Mouse (Mus musculus): ENCODE measurements at regions not wholly inside any gene's neighbourhood (a gene's known extent, or its start where the extent isn't known, plus 50 kb on each side); places are given as distances from the start of the nearest gene placed in this dataset.
A peak's percentile ranks its signal among the peaks of the same experiment; 100 is the strongest.

GRCm38 (mm10) chr3:101749841-101750240 lies 98.9 kb downstream of the Mab21l3 start:
- DNase-seq (ENCODE audit: low spot score in 2 of 2) = no peak

DNA sequence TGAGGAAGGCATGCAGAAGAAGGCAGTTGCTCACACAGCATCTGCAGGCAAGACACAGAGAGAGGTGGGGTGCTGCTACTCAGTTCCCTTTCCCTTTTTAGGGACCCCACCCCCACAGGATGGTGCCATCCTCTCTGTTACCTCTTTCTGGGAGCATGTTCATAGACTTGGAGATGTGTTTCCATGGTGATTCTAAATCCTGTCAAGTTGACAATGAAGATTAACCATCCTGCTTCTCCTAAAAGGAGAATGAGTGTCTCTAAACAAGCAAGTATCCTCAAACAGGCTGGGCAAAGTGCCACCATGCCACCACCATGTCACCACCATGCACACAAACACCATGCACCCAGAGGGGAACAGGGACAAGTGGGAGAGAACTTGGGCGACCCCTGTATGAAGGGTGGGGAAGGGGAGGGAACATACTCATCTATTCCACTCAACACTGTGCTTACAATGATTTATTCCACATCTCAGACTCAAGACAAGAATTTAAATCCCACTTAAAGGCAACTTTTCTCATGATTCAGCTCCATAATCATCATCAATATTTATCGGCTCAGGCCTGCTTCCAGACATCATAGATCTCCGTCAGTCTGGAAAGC lies 99.6 kb downstream of the Mab21l3 start:
- peak; percentile 17 to 57 for DNase-seq (ENCODE audit: low spot score in 2 of 2)

- DNase-seq (ENCODE audit: low spot score in 2 of 2) = no peak
Measured at GRCm38 (mm10) chr3:101748186-101748585, 100.6 kb downstream of the Mab21l3 start.

GRCm38 (mm10) chr3:101740906-101741305 lies 107.9 kb downstream of the Mab21l3 start:
- peak in 1 of 2 experiments; percentile 19 for DNase-seq (ENCODE audit: low spot score in 2 of 2)

DNA sequence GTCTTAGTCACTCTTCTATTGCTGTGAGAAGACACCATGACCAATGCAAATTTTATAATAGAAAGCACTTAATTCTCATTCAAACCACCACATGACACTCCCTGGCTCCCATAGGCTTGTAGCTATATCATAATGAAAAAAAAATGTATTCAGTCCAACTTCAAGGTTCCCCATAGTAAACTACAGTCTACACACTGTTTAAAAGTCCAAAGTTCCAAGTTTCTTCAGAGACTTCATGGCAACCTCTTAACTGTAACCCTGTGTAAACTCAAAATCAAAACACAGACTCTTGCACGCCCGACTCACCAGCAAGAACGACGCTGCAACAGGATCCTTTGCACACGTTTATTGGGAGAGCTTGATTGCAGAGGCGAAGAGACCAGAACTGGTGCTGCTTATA lies 111.6 kb downstream of the Mab21l3 start:
- no peak for DNase-seq (ENCODE audit: low spot score in 2 of 2)

GRCm38 (mm10) chr3:101729044-101729443 lies 119.7 kb downstream of the Mab21l3 start:
- DNase-seq (ENCODE audit: low spot score in 2 of 2) = no peak

- no peak for DNase-seq (ENCODE audit: low spot score in 2 of 2)
Measured at GRCm38 (mm10) chr3:101722926-101723325, 118.4 kb upstream of the Atp1a1 start.

DNA sequence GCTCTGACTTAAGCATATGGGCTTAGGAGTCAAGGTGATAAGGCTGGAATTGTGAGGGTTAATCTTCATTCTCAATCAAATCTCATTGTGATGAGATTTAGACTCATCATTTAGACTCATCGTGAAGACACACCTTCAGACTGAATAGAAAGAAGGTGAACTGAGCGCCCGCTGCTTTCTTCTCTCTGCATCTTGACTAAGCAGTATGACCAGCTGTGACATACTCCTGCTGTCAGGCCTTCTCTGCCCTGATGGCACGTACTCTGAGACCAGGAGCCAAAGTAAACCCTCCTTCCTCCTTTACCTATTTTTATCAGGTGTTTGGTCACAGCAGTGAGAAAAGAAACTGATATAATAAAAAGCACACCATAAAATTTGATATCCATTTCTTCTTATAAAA lies 117.5 kb upstream of the Atp1a1 start:
- no peak for DNase-seq (ENCODE audit: low spot score in 2 of 2)

DNA sequence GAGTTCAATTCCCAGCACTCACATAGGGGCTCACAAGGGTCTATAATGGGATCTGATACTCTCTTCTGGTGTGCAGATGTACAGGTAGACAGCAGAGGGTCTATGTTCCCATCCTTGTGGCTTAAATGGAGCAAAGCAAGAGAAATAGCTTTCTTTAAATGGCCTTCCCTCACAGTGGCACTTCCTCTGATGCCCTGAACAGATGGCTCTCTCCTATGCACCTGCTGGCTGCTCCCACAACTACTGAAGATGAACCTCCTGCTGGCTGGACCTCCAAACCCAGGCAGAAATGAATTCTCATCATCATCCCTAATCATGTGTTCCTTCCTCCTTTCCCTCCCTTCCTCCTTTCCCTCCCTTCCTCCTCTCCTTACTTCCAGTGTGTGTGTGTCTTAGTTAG lies 110.9 kb upstream of the Atp1a1 start:
- no peak for DNase-seq (ENCODE audit: low spot score in 2 of 2)

GRCm38 (mm10) chr3:101714810-101715209 lies 110.3 kb upstream of the Atp1a1 start:
- DNase-seq (ENCODE audit: low spot score in 2 of 2) = no peak

- DNase-seq (ENCODE audit: low spot score in 2 of 2) = no peak
Measured at GRCm38 (mm10) chr3:101713669-101714068, 109.2 kb upstream of the Atp1a1 start.

DNA sequence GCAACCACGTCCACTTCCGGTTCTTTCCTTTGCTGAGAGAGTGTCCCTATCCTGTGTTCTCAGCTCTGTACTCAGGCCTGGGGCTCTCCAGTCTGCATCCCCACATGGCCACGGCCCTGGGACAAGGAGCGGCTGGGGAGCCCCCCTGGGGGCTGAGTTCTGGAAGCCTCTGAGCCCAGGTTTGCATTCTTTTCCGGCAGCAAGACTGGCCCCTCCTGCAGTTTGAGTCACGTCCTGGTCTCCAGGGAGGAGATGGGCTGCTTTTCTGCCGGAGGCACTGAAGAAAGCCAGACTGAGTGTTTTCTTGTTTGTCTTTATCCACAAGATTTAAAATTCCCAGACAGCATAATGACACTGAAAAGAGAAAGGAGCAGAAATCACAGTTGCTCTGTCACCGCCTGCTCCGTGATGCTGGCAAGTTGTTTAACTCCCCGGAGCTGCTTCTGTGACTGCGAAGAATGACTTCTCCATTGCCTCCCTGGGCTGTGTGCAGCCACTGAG lies 108.7 kb upstream of the Atp1a1 start:
- peak in 1 of 2 experiments; percentile 10 for DNase-seq (ENCODE audit: low spot score in 2 of 2)

GRCm38 (mm10) chr3:101712666-101713065 lies 108.2 kb upstream of the Atp1a1 start:
- DNase-seq (ENCODE audit: low spot score in 2 of 2) = no peak

GRCm38 (mm10) chr3:101711594-101712171 lies 107.2 kb upstream of the Atp1a1 start:
- DNase-seq (ENCODE audit: low spot score in 2 of 2) = no peak

DNA sequence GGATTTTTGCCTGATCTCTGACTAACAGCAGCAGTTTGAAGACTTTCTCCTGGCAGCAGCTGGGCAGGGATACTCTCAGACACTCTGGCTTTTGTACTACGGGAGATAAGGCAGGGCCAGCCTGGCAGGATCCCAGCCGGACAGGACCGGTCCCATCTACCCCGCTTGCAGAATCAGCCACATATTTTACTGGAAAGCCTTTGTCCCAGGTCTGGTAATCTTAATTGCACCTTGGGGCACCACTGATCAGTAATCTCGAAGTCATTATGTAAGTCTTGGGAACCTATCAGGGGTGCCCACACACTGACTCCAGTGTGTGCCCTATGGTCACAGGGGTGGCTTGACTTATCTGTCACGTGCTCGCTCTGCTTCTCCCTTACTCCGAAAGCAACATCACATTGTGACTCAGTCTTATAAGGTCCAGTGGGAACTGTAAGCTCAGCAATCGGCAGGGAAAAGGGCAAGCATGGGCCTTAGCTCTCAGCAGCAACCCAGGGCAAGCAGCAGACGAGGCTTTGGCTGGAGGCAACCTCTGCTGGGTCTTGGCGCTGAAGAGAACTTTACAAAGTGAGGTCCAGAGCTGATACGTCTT lies 105.0 kb upstream of the Atp1a1 start:
- no peak for DNase-seq (ENCODE audit: low spot score in 2 of 2)

DNA sequence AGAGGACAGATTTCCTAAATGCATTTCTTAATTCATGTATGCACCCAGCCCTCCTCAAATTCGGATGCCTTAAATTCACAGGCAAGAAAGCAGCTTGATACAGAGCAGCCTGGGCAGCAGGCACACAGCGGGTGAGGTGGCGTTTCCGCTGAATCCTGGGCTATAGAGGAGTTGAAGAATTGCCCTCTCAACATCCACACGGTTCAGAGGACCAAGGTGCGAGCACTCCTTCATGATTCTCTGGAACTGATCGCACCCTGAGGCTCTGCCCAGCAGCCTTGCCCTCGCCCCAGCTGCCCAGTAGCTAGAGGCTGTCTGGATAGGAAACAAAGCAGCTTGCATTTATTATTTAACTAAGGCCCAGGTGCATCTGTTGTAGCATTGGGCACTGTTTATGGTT lies 104.3 kb upstream of the Atp1a1 start:
- no peak for DNase-seq (ENCODE audit: low spot score in 2 of 2)

- no peak for DNase-seq (ENCODE audit: low spot score in 2 of 2)
Measured at GRCm38 (mm10) chr3:101704919-101705318, 100.4 kb upstream of the Atp1a1 start.

DNA sequence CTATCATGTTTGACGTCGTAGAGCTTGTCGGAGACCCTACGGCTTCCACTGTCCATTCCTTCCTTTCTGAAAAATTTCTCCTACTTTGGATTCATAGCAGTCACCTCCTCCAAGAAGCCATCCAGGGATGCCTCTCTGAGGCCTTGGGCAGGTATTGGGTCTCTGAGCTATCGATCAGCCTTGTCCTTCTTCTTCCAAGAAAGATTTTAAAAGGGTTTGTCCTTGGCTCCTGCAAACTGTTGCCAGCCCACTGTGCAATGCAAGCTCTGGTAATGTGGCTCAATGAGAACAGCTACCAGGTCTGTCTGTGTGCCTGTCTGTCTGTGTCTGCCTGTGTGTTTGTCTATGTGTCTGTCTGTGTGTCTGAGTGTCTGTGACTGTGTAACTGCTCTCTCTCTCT lies 99.8 kb upstream of the Atp1a1 start:
- DNase-seq (ENCODE audit: low spot score in 2 of 2) = no peak

- no peak for DNase-seq (ENCODE audit: low spot score in 2 of 2)
Measured at GRCm38 (mm10) chr3:101701763-101702173, 97.3 kb upstream of the Atp1a1 start.

DNA sequence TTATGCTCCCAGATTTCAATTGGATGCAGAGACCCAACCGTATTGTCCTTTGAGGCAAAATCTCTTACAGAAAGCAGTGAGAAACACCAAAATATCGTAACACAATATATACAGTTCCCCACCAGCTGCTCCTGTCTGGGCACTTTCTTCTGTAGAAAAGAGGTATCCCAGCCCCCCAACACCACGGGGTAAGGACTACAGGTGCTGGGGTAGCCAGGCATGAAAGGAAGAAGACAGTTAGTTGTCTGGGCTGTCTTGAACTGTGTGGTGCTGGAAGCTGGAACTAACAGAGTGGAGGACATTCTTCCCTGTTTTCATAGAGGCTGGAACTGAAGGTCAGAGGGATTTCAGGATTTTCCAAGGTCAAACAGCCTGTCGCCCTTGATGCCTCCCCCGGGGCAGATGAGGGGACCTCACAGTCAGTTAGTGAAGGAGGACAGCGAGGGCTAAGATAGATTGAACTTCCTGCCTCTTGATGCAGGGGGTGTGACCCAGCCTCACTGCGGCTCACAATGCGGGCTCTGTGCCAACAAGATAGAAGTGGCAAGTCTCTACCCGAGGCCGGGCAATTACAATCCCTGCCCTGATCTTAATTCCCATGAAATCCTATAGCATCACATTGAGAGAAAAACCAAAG lies 96.6 kb upstream of the Atp1a1 start:
- no peak for DNase-seq (ENCODE audit: low spot score in 2 of 2)

DNA sequence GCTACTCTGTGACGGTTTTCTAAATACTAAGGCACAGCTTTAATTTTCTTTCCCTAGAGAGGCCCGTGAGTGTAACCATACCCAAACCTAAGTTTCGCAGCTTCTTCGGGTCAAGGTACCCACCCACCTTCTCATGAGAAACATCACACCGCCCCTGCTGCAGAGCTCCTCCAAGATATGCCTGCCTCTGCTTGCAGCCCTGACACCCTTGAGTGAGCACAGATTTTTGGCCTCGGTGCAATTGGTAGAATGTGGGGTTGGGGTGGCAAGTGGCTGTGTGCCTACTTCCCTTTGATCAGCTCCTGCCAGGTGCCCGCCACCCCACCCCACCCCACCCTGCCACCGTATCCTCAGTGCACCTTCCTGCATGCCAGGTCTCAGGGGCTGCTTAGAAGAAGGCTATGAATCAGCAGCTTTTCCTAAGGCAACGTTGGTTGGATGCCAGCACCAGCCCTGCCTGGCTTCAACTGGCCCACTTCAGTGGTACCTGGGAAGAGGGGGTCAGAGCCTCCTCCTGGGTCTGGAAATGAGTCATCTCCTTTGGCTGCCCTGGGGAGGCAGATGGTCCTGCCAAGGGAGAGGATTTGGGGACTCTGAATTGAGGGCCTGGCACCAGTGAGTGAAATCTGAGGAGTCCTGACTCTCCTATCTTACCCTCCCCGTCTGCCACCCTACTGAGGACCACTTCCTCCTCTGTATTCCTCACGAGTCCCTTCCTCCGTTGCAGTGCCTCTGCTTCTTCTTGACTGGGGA lies 95.6 kb upstream of the Atp1a1 start:
- DNase-seq (ENCODE audit: low spot score in 2 of 2) = peak; percentile 24 to 27

- DNase-seq (ENCODE audit: low spot score in 2 of 2) = no peak
Measured at GRCm38 (mm10) chr3:101696832-101697231, 92.3 kb upstream of the Atp1a1 start.

Data from frontal cortex, postnatal 36 days (tissue).